Mouse (Mus musculus) intestine, embryonic 15.5 days (tissue): ENCODE results near the gene Reep3. TPM values are rescaled to one million over a fixed set of nuclear protein-coding genes. Genes with fewer than 3 reads are reported as not detected.

Source experiments
- ATAC-seq: fragments of 200-750 bp; cut with Nextera tagmentation; 2 replicates; pipeline ENCODE4 v1.8.0; 2017; ENCODE audit warnings: moderate TSS enrichment, moderate library complexity
- H3K27ac ChIP-seq: fragments of 300-500 bp; sonication (generic); 2 replicates; pipeline ENCODE4 v1.5.1; 2015; ENCODE audit warnings: mild to moderate bottlenecking, inconsistent platforms
- H3K27me3 ChIP-seq: fragments of 300-500 bp; sonication (generic); replicated peaks from 2 replicates; pipeline ENCODE4 v1.6.1; 2015; ENCODE audit warnings: inconsistent platforms
- H3K36me3 ChIP-seq: fragments of 300-500 bp; sonication (generic); 2 replicates; pipeline ENCODE4 v1.6.1; 2015; ENCODE audit warnings: inconsistent platforms
- H3K4me1 ChIP-seq: fragments of 300-500 bp; sonication (generic); replicated peaks from 2 replicates; pipeline ENCODE4 v1.6.1; 2015; ENCODE audit warnings: inconsistent platforms
- H3K4me2 ChIP-seq: fragments of 300-500 bp; sonication (generic); replicated peaks from 2 replicates; pipeline ENCODE4 v1.6.1; 2015; ENCODE audit warnings: mild to moderate bottlenecking, inconsistent platforms
- H3K4me3 ChIP-seq: fragments of 300-500 bp; sonication (generic); replicated peaks from 2 replicates; pipeline ENCODE4 v1.5.1; 2015; ENCODE audit warnings: inconsistent platforms
- H3K9ac ChIP-seq: fragments of 300-500 bp; sonication (generic); 2 replicates; pipeline ENCODE4 v1.6.1; 2015; ENCODE audit warnings: inconsistent platforms
- H3K9me3 ChIP-seq: fragments of 300-500 bp; sonication (generic); 2 replicates; pipeline ENCODE4 v1.6.1; 2016; ENCODE audit warnings: inconsistent platforms
- WGBS: fragments of 180-500 bp; shearing (Covaris S2); methylation state at CpG from one replicate; pipeline ENCODE4 v1.1.7; 2015; 5-methylcytosine and 5-hydroxymethylcytosine counted together
- polyA plus RNA-seq: library from polyadenylated mRNA; unstranded; fragments of >200 nt; fragmentation: Nextera tagmentation; extraction: Ambion mirVana; gene quantifications from 2 replicates; pipeline ENCODE4 v1.2.1, GENCODE M21; 2015

Gene Reep3
- polyA plus RNA-seq, 1 experiment from 2014 or later: 41.5 TPM

DNA sequence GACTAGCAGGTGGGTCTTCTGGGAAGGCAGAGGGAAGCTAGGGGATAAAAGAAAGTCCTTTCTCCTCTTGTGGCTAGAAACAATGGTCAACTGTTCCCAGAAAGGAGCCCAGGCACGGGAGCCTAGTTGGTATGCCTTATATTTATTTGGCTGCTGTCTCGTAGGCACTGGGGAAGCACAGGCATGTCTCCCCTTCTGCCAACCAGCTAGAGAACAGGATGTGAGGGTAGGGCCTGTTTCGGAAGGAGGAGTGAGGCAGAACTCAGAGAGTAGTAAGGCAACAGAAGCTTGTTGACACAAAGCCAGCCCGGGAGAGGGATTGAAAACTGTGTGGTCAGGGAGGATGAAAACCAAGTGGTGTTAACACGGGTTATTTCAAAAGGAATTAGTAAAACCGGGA, 101.6 kb downstream of the Reep3 start:
- Histone ChIP-seq H3K4me3 (no peak overlapping the region), H3K36me3 (no peaks in the 10 kb centered on the region), H3K4me1 (peaks cover 3% of the 10 kb centered on the region; the same call in 1 of the 2 replicates), H3K27ac (no peak overlapping the region), H3K9ac (no peak overlapping the region), H3K9me3 (no peaks in the 10 kb centered on the region), H3K4me2 (no peak overlapping the region), H3K27me3 (no peaks in the 10 kb centered on the region)
- ATAC-seq: no peak
- WGBS: 52% methylated on average over 6 of the region's 6 CpGs

DNA sequence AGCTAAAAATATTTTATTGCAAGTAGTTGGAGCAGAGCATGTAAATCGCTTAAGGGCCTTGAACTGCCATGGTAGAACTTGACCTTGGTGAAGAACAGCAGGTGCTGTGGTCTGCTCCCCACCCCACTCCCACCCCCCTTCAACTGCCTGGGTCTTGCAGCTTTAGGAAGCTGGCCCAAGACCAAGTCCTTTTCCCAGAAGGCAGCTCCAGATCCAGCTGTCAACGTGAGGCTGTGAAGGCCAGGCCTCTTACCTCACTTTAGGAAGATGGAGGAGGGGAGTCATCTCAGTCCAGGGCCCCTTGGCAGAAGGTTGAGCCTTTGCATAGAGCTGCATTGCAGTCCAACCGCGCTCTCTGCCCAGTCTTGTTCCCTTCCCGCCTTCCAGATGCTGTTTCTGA, 102.3 kb downstream of the Reep3 start:
- no peaks in the 10 kb centered on the region for H3K36me3 ChIP-seq
- no peak overlapping the region for H3K4me2 ChIP-seq
- no peak overlapping the region; the same call in 1 of the 2 replicates for H3K27ac ChIP-seq
- H3K27me3 ChIP-seq: no peaks in the 10 kb centered on the region
- peaks cover 2% of the 10 kb centered on the region; the same call in 1 of the 2 replicates for H3K9me3 ChIP-seq
- ATAC-seq: peak; percentile 49; the same call in 1 of the 2 replicates
- peaks cover 3% of the 10 kb centered on the region; the same call in 1 of the 2 replicates for H3K4me1 ChIP-seq
- H3K9ac ChIP-seq: no peak overlapping the region
- 37% methylated on average over 5 of the region's 5 CpGs for WGBS
- no peak overlapping the region for H3K4me3 ChIP-seq

- no peak overlapping the region for H3K4me3 ChIP-seq
- no peak overlapping the region for H3K9ac ChIP-seq
- no peak for ATAC-seq
- H3K36me3 ChIP-seq: no peaks in the 10 kb centered on the region
- 56% methylated on average over 5 of the region's 5 CpGs for WGBS
- H3K9me3 ChIP-seq: peaks cover 3% of the 10 kb centered on the region; the same call in 1 of the 2 replicates
- H3K4me2 ChIP-seq: no peak overlapping the region
- peaks cover 3% of the 10 kb centered on the region; the same call in 1 of the 2 replicates for H3K4me1 ChIP-seq
- no peaks in the 10 kb centered on the region for H3K27me3 ChIP-seq
- no peak overlapping the region for H3K27ac ChIP-seq
Observed at GRCm38 (mm10) chr10:66992591-66992990, 104.2 kb downstream of the Reep3 start.

DNA sequence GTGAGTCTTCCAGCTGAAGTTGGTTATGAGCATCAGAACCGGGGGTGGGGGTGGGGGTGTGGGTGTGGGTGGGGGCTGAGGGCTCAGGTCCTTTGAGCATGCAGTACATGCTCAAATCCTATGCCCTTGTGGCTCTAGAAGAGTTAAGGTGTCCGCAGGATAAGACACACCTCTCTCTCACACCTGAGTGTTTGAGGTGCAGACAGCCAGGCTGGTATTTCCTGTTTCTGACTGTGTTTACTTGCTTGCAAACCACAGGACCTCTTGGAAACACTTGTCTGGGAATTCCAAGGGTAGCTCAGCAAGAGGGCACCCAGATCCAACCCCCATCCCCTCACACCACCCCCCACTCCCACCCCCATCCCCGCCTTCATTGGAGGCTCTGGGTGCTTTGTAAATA, 106.2 kb downstream of the Reep3 start:
- Histone ChIP-seq H3K9me3 (peaks cover 3% of the 10 kb centered on the region; the same call in 1 of the 2 replicates), H3K27me3 (no peaks in the 10 kb centered on the region), H3K27ac (no peak overlapping the region), H3K4me1 (peaks cover 3% of the 10 kb centered on the region; the same call in 1 of the 2 replicates), H3K4me3 (no peak overlapping the region), H3K9ac (no peak overlapping the region), H3K4me2 (no peak overlapping the region), H3K36me3 (no peaks in the 10 kb centered on the region)
- ATAC-seq: no peak
- 77% methylated on average over 3 of the region's 3 CpGs for WGBS

GRCm38 (mm10) chr10:66983043-66983442, 113.7 kb downstream of the Reep3 start:
- no peak for ATAC-seq
- WGBS: 94% methylated on average over 5 of the region's 5 CpGs
- H3K27me3 ChIP-seq: no peaks in the 10 kb centered on the region

DNA sequence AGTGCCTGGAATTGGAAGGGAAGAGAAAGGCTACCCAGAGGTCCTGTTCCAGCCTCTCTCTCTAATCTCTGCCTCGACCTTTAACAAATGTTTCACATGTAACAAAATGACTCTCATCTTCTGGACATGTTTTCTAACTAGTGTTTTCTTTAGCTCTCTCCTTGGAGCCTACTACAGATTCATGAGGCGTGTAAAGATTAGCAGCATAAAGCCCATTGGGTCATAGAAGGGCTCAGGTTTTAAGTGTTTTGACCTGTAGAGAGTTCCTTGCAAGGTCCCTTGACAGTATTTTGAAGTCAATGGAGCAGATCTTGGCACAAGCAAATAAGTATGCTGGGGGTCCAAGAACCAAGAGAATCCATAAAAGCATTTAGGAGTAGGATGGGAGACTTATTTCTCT, 118.5 kb downstream of the Reep3 start:
- no peak for ATAC-seq
- peaks cover 3% of the 10 kb centered on the region for H3K4me1 ChIP-seq
- no peak overlapping the region for H3K9ac ChIP-seq
- no peak overlapping the region for H3K4me3 ChIP-seq
- no peaks in the 10 kb centered on the region for H3K36me3 ChIP-seq
- H3K27ac ChIP-seq: no peak overlapping the region
- H3K27me3 ChIP-seq: no peaks in the 10 kb centered on the region
- H3K4me2 ChIP-seq: no peak overlapping the region
- H3K9me3 ChIP-seq: no peaks in the 10 kb centered on the region
- WGBS: 80% methylated on average over 2 of the region's 2 CpGs

More at GRCm38 (mm10) chr10:66983043-66983442, 113.7 kb downstream of the Reep3 start:
- Histone ChIP-seq H3K36me3 (no peaks in the 10 kb centered on the region), H3K9ac (no peak overlapping the region), H3K27ac (no peak overlapping the region), H3K9me3 (no peaks in the 10 kb centered on the region), H3K4me2 (no peak overlapping the region), H3K4me1 (no peaks in the 10 kb centered on the region), H3K4me3 (no peak overlapping the region)

GRCm38 (mm10) chr10:66977093-66977492, 119.7 kb downstream of the Reep3 start:
- Histone ChIP-seq H3K4me3 (no peak overlapping the region), H3K9me3 (no peaks in the 10 kb centered on the region), H3K36me3 (no peaks in the 10 kb centered on the region), H3K27me3 (no peaks in the 10 kb centered on the region), H3K9ac (no peak overlapping the region), H3K27ac (no peak overlapping the region), H3K4me2 (no peak overlapping the region), H3K4me1 (peaks cover 8% of the 10 kb centered on the region)
- ATAC-seq: no peak
- 88% methylated on average over 3 of the region's 3 CpGs for WGBS

GRCm38 (mm10) chr10:66975451-66975850, 121.3 kb downstream of the Reep3 start:
- Histone ChIP-seq H3K4me3 (no peak overlapping the region), H3K9ac (no peak overlapping the region), H3K36me3 (no peaks in the 10 kb centered on the region), H3K9me3 (no peaks in the 10 kb centered on the region), H3K4me1 (peaks cover 8% of the 10 kb centered on the region), H3K27ac (no peak overlapping the region), H3K27me3 (no peaks in the 10 kb centered on the region), H3K4me2 (no peak overlapping the region)
- ATAC-seq: no peak
- WGBS: 80% methylated on average over 1 of the region's 1 CpGs

DNA sequence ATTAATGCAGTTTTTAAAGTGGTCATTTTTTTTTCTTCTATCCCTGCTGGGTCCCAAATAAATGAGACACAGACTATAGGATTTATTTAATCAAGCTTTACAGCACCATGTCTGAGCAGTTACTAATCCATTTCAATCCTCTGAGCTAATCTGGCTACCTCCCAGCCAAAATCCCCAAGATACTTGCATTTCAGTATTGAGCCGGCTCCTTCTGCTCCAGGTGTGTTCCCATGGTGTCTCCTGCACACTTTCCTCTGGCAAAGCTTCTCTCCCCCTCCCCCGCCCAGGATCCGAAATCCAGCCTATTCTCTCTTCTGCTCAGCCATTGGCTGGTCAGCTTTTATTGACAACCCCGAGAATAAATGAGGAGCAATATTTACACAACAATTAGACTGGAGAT, 122.3 kb downstream of the Reep3 start:
- Histone ChIP-seq H3K27ac (no peak overlapping the region), H3K36me3 (no peaks in the 10 kb centered on the region), H3K27me3 (no peaks in the 10 kb centered on the region), H3K9me3 (no peaks in the 10 kb centered on the region), H3K4me3 (no peak overlapping the region), H3K4me1 (peaks cover 8% of the 10 kb centered on the region), H3K9ac (no peak overlapping the region), H3K4me2 (no peak overlapping the region)
- ATAC-seq: no peak
- 75% methylated on average over 4 of the region's 4 CpGs for WGBS

GRCm38 (mm10) chr10:66973866-66974265, 122.9 kb downstream of the Reep3 start:
- no peak overlapping the region for H3K27ac ChIP-seq
- no peak overlapping the region for H3K4me3 ChIP-seq
- no peak overlapping the region for H3K9ac ChIP-seq
- ATAC-seq: no peak
- no peaks in the 10 kb centered on the region for H3K9me3 ChIP-seq
- H3K27me3 ChIP-seq: no peaks in the 10 kb centered on the region
- H3K36me3 ChIP-seq: no peaks in the 10 kb centered on the region
- H3K4me1 ChIP-seq: peaks cover 8% of the 10 kb centered on the region
- H3K4me2 ChIP-seq: no peak overlapping the region
- WGBS: 54% methylated on average over 6 of the region's 6 CpGs

DNA sequence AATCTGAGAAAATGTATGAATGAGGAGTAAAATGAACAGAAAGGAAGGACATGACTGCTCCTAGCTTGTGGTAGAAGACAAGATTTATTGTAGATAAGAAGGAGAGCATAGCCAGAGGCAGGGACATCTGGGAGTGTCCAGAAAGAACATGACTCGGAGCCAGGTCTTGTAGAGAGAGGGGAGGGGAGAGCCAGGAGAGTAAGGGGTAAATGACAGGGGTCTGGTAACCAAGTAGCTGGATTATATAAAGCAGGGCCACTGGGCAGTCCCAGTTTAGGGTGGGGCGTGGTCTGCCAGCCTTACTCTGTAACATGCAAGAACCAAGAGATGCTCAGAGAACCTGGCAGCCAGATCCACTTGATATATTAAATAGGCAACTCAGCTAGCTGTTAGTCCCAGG, 123.5 kb downstream of the Reep3 start:
- ATAC-seq: peak; percentile 29; the same call in 1 of the 2 replicates
- Histone ChIP-seq H3K9ac (no peak overlapping the region), H3K27ac (0 out of 2 replicates have a peak overlapping the region, but pooled peaks have one; percentile 23), H3K4me2 (no peak overlapping the region), H3K36me3 (no peaks in the 10 kb centered on the region), H3K4me1 (peaks cover 8% of the 10 kb centered on the region), H3K4me3 (no peak overlapping the region), H3K9me3 (no peaks in the 10 kb centered on the region), H3K27me3 (no peaks in the 10 kb centered on the region)
- WGBS: 30% methylated on average over 2 of the region's 2 CpGs

DNA sequence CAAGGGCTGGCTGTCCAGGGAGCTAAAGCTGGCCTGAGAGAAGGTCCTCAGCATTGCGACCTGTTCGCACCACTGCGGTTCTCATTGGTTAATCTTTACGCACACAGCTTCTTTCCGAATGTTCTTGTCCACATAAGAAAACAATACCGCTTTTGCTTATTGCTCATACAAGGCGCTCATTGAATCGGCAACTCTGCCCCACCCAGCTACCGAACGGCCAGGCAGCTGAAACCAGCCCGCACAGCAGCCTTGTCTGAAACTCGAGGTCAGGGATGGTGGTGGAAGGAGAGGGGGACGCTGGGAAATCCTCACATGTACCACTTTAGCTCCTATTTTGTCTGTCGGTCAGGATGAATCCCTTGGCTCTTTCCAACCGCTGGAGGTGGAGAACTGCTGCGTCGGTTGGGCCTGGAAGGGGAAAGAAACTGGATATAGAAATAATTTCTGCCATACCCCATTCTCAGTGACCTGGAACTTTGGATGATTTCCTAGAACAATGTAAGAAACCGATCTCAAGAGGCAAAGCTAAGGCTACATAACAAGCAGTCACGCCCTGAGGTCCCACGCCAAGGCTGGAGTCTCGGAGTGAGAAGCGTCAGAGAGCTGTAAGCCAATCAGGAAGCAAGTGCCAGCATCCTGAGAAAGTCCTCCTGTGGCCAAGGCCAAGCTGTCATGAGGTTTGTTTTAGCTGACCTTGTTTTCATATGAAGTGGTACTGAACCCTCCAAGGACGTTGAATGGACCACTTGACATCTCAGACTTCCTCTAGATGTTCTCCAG, 126.2 kb downstream of the Reep3 start:
- Histone ChIP-seq H3K27ac (no peak overlapping the region), H3K9ac (no peak overlapping the region), H3K9me3 (no peaks in the 10 kb centered on the region), H3K4me2 (no peak overlapping the region), H3K36me3 (no peaks in the 10 kb centered on the region), H3K4me3 (no peak overlapping the region), H3K27me3 (no peaks in the 10 kb centered on the region), H3K4me1 (peaks cover 8% of the 10 kb centered on the region)
- no peak for ATAC-seq
- 90% methylated on average over 23 of the region's 23 CpGs for WGBS

DNA sequence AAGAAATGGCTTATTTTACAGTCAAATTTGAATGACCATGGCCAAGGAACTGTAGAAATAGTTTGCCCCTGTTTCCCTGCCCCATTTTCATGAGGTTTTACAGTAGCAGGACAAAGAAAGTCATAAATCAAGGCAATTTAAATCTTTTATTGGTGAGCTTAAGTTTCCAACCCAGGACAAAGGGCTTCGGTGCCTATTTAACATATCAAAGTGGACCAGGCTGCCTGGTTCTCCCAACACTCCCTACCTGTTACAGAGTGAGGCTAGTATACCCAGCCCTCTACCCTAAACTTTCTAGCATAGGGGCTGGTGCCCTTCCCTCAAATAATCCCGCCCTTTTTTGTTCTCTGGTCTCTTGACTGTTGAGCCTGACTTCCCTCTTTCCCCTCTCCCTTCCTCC, 127.2 kb downstream of the Reep3 start:
- Histone ChIP-seq H3K4me1 (peaks cover 8% of the 10 kb centered on the region), H3K9me3 (no peaks in the 10 kb centered on the region), H3K4me3 (no peak overlapping the region), H3K9ac (no peak overlapping the region), H3K36me3 (no peaks in the 10 kb centered on the region), H3K27me3 (no peaks in the 10 kb centered on the region), H3K4me2 (no peak overlapping the region), H3K27ac (no peak overlapping the region)
- 49% methylated on average over 2 of the region's 2 CpGs for WGBS
- 0 out of 2 replicates have a peak, but pooled peaks have one; percentile 24 for ATAC-seq
